Mouse (Mus musculus): ENCODE results near the gene Ctnnd2.

Ctnnd2 gene

DNA sequence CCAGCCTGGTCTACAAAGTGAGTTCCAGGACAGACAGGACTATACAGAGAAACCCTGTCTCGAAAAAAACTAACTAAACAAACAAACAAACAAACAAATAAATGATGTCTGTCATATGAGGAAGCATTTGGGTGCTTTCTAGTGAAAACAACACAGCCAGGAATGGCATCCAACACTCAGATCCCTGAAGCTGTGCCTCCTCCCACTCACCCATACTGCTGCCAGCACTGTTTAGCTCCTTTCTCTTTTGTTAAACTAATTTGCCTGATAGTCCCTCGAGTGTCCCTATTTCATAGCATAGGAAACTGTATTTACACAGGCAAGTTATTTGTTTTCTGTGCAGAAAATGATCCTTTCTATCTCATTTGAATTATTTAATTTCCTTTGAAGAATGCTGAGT is 546.8 kb downstream of the Ctnnd2 start:
- DNase-seq (ENCODE audit: low spot score): no peak

DNA sequence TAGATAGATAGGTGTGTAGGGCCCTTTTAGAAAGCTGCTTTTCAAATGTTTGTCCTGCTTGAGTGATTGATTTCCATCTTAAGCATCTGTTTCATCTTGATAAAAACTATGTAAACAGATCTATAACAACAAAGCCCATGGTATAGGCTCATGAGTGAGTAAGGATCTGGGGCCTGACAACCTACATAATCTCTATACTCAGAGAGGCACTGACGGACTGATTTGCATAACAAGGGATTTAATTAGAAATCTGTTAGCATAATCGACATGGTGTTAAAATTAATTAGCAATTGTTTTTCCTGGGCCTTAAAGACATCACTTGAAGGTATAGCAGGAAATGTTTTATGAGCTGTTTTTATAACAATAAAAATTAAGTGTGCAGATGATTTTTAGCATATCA is 548.7 kb downstream of the Ctnnd2 start:
- no peak for DNase-seq (ENCODE audit: low spot score)

DNA sequence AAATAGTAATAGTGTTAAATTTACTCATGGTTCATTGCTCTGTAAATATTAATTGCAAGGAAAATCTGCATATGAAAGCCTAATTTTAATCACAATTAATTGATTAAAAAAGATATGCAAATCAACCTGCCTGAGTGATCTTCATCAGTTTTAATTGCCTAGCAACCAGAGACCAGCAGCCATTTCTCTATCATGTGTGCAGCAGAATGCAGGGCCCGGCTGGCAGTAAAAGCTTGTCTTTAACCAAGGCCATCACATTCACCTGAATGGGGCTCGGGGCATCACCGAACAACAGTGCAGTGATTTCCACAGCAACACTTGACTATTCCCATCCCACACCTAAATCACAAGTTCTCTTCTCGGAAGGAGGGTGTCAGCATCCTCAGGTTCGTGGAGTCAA is 553.7 kb downstream of the Ctnnd2 start:
- DNase-seq (ENCODE audit: low spot score): no peak

DNA sequence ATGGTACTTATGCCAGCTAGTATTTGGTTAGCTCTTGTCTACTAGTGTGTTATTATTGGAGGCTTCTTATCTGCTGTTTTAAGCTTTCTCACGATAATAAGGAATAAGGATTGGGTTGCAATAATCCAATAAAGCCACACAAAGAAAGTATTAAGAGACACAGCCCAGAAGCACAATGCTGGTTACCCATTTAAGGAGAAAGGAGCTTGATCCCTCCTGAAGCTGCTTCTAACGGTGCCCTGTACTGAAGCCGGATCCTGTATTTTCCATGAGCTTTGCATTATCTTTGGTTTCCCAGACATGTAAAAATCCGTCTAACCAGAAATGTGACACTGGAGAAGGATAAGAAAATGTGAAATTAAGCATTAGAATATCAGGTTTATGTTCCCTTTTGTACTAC is 565.8 kb downstream of the Ctnnd2 start:
- no peak for DNase-seq (ENCODE audit: low spot score)

DNA sequence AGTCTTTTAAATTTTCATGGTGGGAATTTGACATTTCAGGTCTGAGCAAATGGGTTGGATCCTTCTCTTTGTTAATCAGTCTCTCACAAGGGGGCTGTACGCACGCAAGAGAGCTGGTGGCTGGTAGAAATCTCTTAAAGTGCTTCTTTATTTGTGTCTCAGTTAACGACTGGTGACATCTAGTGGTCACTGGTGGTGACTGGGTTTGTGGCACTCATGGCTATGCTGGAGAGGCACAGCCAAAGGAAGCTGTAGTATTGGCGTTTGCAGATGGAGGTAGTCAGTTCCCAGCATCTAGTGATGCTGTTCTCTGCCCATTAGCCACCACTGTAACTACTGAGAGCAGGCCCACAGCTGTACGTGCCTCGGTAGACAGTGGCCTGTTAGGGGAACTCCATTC is 568.3 kb downstream of the Ctnnd2 start:
- peak; percentile 69 for DNase-seq (ENCODE audit: low spot score)

DNA sequence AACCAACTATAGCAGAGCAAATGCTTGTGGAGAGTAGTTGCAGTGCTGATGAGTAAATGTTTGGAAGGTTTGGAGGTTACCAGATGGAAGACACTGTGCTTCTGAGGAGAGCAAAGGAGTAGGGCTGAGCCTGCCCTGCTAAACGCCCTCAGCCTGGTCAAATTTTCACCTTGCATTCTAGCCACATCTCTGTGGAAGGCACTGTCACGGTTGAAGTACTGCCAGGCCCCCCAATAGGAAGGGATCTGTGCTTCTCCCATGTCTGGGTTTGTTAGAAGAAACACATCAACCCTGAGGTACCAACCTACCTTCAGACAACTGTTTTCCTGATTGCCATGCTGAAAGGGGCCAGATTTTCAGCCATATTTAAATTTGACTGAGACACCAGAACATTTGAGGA is 585.6 kb downstream of the Ctnnd2 start:
- DNase-seq (ENCODE audit: low spot score): no peak

DNA sequence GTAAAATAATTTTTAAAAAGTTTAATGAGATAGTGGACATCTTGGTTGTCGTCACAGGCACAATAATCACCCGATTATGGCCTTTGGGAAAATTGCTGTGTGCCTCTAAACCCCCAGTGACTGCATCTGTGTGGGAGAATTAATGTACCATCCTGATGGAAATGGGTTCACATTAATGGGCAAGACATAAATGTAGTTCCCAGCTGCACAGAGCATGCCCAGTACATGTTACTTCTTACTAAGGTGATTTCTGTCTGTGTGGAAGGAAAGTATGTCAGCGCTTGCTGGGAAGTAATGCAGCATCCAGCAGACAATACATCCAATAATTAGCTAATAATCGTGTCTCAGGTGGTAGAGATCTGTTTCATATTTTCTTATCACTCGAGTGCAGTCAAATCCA is 589.8 kb downstream of the Ctnnd2 start:
- no peak for DNase-seq (ENCODE audit: low spot score)

DNA sequence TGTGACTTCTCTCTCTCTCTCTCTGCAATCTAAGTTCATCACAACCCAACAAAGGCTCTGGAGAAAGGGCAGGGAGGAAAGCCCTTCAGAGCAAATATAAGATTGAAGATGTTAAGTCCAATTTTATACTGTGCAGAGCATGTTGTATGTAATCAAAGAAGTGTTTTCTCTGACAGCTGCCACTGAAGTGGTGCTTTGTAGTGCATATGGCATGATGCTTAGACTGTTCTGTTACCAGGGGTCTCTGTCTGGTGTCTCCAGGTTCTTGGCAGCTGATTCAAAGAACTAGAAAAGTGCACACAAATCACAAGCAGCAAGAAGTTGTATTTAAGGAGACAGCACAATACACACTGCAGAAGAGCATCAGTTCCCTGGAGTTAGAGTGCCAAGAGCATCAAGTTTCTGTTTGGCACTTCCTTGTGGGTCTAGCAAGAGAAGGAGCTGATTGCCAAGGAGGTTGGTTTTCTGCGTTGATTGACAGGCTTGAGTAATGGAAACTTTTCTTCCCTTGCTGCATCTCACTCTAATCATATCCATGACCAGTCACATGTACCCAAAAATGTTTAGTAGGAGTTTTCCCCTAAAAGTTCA is 590.4 kb downstream of the Ctnnd2 start:
- DNase-seq (ENCODE audit: low spot score): no peak

DNA sequence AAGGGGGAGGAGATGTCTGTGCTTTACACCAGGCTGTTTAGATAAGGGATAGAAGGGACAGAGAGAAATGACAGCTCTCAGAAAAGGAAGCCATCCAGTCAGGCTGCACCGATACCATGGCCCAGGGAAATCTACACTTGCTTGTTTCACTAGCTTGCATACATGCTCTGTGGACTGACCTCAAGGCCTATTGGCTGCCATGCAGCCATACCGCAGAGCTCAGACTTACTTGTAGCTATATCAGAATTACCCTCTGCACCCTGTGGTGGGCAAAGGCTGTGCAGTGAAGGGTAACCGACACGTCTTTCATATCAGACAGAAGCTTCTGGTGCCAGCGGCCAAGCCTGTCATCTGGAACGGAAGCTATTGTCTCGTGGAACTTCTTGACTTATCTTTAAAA is 604.5 kb downstream of the Ctnnd2 start:
- DNase-seq (ENCODE audit: low spot score): no peak

DNA sequence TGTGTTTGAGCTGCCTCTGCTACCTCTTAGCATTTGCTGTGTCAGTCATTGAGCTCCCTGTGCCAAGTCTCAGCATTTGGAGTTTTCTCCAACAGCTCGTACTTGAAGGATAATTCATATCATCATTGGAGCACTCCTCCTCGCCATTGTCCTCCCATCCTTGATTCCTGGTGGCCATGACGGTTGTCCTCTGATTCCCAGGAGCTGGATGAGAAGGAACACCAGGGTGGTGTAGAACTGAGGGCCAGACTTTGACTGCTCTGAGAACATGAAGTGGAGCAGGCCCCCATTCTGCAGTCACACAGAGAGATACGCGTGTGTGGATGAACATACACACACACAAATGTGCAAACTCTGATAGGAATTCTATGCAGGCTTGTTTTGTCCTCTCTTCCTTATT is 605.4 kb downstream of the Ctnnd2 start:
- no peak for DNase-seq (ENCODE audit: low spot score)

DNA sequence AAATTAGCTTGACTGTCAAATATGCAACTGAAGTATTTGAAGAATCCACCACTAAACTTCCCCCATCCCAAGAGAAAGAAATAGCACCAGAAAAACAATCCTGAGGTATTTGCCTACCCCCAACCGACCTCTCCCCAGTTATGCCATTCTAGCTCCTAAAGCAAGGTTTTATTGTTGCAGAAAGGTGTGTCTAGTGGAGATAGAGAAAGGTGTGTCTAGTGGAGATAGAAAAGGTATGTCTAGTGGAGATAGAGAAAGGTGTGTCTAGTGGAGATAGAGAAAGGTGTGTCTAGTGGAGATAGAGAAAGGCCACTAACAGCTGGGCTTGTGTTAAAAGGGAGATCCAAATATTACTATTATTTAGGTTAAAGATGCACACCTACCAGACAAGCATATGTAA is 607.5 kb downstream of the Ctnnd2 start:
- no peak for DNase-seq (ENCODE audit: low spot score)

DNA sequence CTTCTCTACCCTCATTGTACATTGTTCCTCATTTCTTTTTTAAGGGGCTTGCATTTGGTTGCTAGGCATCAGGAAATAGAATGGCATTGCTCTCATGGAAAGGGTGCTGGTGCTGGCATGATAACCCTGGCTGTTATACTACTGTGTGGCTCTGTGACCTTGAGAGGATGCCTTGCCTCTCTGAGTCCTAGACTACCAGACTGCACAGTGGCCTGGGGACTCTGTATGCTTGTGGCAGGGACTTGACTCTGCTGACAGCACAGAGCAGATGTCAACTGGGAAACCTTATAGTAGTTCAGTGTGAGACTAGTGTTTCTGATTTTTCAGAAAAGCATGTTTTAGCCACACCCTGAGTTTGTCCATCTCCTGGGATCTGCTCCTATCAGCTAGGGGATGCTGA is 608.6 kb downstream of the Ctnnd2 start:
- DNase-seq (ENCODE audit: low spot score): no peak

DNA sequence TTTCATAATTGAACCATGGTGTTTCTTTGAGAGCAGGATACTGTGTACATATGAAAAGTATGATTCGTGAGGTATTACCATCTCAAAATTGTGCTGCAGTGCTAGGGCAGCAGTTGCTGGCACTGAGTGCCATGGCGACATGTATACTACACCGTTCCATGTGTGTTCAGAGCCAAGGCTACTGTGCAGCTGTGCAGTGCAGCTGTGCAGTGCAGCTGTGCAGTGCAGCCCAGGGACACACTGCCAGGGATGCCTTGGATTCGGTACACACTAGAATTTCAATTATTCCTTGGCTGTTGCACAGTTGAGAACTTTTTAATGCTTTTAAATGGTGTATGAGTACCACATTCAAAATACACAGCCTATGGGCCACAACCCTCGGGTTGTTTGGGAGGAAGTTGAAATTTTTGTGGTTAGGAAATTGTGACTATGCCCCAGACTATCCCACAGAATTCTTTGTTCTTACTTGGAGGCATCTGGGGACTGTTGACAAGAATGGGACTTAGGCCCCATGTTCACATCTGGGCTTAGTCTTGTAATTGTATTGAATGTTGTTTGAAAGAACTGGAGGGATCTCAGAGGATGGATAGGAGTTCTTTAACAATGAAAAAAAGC is 613.4 kb downstream of the Ctnnd2 start:
- no peak for DNase-seq (ENCODE audit: low spot score)

DNA sequence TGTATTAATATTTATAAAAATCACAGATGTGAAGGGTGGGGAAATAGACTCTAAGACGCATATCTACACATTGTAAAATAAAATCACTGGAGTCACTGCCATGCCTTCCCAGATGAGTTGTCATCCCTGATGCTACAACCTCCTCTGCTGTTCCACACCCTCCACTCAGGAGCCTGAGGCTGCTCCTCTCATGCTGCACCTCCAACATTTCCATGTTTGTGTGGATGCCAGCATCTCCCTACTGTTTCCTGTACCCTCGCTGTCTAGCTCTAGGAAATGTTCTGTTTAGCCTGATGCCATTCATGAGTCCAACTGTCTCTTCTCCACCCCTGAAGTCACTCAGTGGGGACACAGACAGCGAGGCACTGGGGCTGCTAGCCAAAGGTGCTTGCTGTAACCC is 620.9 kb downstream of the Ctnnd2 start:
- DNase-seq (ENCODE audit: low spot score): no peak

DNA sequence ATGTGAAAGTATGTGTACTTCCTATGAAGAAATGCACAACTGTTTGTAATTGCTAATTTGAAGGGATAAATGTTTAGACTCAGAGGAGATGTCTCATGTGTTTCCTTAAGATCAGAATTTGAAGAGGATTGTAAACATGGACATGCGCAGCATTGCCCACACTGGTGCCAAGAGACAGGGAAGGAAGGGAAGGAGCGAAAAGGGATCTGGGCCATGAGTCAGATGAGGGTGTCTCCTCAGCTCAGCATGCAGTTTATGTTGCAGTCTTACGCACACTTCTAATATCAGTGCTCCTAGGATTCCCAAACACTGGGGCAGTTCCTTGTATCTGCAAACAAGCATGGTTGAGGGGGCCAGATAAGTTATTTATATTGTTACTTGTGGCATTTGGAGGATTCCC is 623.3 kb downstream of the Ctnnd2 start:
- DNase-seq (ENCODE audit: low spot score): no peak

DNA sequence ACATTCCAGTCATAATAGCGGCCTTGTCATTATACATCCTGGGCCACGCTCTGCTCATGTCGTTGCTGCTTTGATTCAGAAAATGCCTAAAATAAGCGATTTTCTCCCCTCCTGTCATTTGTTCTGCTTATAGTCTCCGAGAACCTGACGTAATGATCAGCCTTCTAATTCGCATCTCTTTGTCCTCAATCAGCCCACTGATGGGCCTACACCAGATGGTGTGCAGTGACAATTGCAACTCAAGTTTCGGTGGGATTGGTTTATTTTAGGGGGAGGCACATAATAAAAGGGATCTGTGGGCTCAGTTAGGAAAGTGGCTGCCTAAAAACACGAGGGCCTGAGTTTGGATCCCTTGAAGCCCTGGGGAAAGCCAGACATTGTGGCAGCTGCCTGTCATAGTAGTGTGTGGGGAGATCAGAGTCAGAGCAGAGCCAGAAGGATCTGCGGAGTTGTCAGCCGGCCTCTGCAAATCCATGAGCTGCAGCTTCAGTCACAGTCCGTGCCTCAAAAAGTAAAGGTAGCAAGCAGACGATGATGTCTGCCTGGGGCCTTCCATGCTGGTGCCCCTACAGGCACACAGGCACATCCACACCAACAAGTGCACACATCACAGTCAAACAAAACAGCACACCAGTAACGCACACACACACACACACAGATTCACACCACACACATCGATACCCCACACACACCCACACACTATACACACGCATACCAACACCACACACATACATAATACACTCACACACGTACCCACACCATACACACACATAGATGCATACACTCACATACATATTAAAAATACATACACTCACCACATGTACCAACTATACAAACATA is 655.3 kb downstream of the Ctnnd2 start:
- no peak for DNase-seq (ENCODE audit: low spot score)

DNA sequence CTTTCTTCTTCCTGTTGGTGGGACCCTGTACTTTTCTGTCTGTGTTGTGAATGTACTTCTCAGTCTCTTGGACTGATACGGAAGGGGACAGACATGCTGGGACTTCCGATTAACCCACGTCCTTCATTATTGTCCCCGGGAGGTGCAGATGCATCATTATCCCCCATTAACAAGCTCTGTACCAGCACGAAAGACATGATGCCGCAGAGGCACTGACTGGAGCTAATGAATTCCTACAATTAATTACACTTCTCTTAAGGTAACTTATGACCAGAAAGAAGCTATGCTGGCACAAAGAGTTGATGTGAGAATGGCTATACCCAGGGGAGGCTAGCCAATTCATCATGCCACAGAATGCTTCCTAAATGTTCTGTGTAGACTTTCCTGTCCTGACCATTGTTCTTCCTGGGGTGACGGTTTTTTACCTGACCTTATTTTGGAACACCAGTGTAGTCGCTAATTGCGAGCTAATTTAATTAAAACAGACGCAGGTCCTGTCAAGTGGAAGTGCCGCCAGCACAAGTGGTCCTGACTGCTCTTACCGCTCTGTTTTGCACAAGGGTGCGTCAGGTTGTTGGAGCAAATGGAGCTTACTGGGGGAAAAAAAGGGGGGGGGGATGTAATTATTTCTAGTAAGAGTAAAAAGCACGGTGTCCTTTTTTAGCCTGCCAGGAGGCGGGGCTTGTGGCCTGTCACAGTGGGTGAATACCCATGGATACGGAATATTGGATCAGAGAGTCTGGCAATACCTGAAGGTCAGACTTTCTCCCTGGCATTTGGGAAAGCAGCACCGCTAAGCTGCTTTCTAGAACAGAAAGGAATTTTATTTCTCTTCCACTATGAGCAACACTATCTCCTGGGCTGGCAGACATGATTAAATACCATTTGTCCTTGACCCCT is 685.1 kb downstream of the Ctnnd2 start:
- no peak for DNase-seq (ENCODE audit: low spot score)

DNA sequence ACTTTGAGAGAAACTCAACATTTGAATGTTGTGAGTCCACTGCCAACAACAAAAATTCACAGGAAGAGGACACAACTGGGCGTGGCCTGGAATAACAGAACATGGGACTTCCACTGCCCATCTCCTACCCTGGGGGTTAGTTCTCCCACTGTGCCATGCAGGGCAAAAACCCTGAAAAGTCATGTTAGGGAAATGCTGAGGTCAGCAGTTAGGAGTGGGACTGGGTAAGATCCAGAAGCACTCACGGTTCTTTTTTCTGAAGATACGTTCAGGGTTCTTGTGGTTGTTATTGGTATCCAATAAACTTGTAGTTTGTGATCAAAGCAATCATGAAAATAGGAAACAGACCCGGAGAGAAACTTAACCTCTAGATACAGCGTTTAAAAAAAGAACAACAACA is 695.0 kb downstream of the Ctnnd2 start:
- no peak for DNase-seq (ENCODE audit: low spot score)

DNA sequence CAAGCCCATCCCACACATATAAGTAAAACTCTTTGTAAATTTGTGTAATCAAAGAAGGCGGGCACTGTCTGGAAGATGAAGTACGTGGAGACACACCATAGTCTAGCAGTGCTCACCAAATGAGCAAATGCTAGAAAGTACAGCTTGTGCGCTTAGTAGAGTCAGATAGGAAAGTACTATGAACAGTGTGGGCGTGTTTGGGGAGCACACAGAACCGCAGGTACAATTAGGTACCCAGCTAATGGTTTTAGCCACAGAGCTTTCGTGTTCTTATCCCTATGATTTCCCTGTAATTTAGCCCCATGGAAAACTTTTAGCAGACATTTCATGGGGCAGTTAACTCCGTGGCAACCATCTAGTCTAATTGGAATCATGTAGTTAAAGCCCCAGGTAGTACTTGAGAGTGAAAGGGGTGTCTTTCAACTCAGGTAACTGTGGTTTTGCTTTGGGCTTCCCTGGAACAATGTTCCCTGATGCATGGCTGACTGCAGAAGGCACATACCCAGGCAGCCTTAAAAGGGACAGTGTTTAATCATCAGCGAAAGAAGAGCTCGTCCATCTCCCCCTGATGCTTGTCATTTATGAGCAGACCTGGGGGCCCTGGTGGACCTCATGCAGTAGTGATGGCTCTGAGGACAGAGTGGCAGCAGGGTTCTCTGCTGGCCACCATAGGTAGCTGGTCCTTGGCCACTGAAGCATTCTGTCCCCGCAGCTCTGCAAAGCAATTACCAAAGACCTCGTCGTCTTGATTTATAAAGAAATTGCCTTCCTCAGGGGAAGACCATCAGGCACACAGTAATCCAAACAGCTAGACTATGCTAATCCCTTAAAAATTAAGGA is 697.5 kb downstream of the Ctnnd2 start:
- DNase-seq (ENCODE audit: low spot score): no peak

DNA sequence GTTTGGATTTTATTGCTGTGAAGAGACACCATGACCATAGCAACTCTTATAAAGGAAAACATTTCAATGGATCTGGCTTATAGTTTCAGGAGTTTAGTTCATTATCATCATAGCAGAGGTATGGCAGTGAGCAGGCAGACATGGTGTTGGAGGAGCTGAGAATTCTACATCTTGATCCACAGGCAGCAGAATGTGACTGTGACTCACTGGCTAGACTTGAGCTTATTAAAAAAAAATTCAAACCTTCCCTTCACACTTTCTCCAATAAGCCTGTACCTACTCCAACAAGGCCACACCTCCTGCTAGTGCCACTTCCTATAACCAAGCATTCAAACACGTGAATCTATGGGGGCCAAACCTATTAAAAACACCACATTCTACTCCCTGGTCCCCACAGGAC is 703.1 kb downstream of the Ctnnd2 start:
- DNase-seq (ENCODE audit: low spot score): no peak

DNA sequence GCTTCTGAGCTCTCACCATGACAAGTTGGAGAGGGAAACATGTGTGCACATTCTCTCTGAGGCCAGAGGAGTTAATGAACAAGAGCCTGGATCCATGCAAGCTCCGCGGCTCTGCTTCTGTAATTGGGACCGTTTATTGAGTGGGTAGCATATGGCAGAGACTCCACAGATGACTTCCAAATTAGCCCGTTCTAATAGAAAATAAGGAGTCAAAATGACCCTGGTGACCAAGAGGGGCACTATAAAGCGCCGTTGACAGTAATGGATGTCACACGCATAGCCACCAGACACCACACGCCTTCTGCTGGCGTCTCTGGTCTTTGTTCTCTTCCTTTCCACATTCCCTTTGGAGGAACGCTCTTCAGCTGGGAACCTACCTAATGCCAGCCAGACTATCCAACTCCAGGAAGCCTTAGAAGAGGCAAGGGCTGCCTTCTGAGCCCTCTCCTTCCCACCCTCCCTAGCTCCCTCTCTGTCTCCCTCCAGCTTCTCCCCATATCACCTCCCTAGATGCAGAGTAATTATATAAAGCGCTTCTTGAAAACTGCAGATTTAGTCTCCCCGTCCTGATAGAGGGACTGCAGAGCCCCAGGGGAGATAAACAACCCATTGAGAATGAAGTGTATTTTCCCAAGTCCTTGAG is 712.4 kb downstream of the Ctnnd2 start:
- DNase-seq (ENCODE audit: low spot score): no peak

Measured in left cerebral cortex, adult 11 months (tissue).